ENCODE assay signal across 21 mouse cellular contexts in genomic region chr5:130325486-130325885, GRCm38 (mm10). TPM values are rescaled to one million over a fixed set of nuclear protein-coding genes. Genes with fewer than 3 reads are reported as not detected.
"Had no signal": no experiment of that assay in that cellular context is flagged by ENCODE, and none has a peak within 500 bp of the region (broad histone marks: within the 10 kb centered on the region; RNA-seq: fewer than 3 reads in every experiment).

No protein-coding gene starts in this region.

- ATAC-seq: liver, postnatal 0 days; lung, postnatal 0 days; midbrain, embryonic 15.5 days had no signal

- H3K27ac ChIP-seq: lung, embryonic 15.5 days; midbrain, embryonic 12.5 days; midbrain, embryonic 15.5 days; neural tube, embryonic 12.5 days; stomach, embryonic 15.5 days; stomach, postnatal 0 days had no signal

- H3K27me3 ChIP-seq: lung, embryonic 15.5 days; midbrain, embryonic 12.5 days; midbrain, embryonic 15.5 days; neural tube, embryonic 12.5 days; stomach, embryonic 15.5 days had no signal

- H3K4me2 ChIP-seq: lung, embryonic 15.5 days; midbrain, embryonic 12.5 days; midbrain, embryonic 15.5 days; neural tube, embryonic 12.5 days; stomach, embryonic 15.5 days had no signal

- H3K9me3 ChIP-seq: midbrain, embryonic 15.5 days; stomach, embryonic 15.5 days had no signal

- DNase-seq: liver, postnatal 0 days; lung, adult 2 months; lung, postnatal 14 days; lung, postnatal 4 days; right cerebral cortex, postnatal 14 days; thymus, adult 2 months; thymus, postnatal 25 days; thymus, postnatal 4 days had no signal

- H3K4me1 ChIP-seq: midbrain, embryonic 12.5 days; midbrain, embryonic 15.5 days; neural tube, embryonic 12.5 days; stomach, embryonic 15.5 days had no signal

- H3K4me3 ChIP-seq: lung, embryonic 15.5 days; midbrain, embryonic 12.5 days; midbrain, embryonic 15.5 days; neural tube, embryonic 12.5 days; stomach, embryonic 15.5 days had no signal

- H3K36me3 ChIP-seq: midbrain, embryonic 15.5 days had no signal

- H3K9ac ChIP-seq: liver, postnatal 0 days; lung, embryonic 15.5 days; midbrain, embryonic 12.5 days; midbrain, embryonic 15.5 days; neural tube, embryonic 12.5 days; stomach, embryonic 15.5 days had no signal

RNA-seq across cellular contexts. Expression of gene Caln1, which starts 43.8 kb away (rescaled TPM):
- total RNA-seq: megakaryocyte, adult 5-6 weeks; monocyte, adult 5-6 weeks; neutrophil, adult 5-6 weeks had no signal
- polyA plus RNA-seq: lung, adult 2 months; lung, postnatal 0 days; spleen, adult 2 months had no signal

RNA-seq across cellular contexts. Expression of gene A330070K13Rik, which starts 58.9 kb away (rescaled TPM):
- total RNA-seq: megakaryocyte, adult 5-6 weeks; midbrain, postnatal 0 days; monocyte, adult 5-6 weeks; neutrophil, adult 5-6 weeks had no signal
- polyA plus RNA-seq: liver, postnatal 0 days; lung, adult 2 months; lung, embryonic 15.5 days; lung, postnatal 0 days; midbrain, embryonic 12.5 days; midbrain, embryonic 15.5 days; neural tube, embryonic 12.5 days; spleen, adult 2 months; stomach, embryonic 15.5 days; stomach, postnatal 0 days; thymus, adult 2 months; urinary bladder, adult 2 months had no signal
